Mouse (Mus musculus): ENCODE results near the gene Jade2. TPM values are rescaled to one million over a fixed set of nuclear protein-coding genes. Genes with fewer than 3 reads are reported as not detected.

The Jade2 gene
- polyA plus RNA-seq, 1 experiment, result 3.6 TPM

DNA sequence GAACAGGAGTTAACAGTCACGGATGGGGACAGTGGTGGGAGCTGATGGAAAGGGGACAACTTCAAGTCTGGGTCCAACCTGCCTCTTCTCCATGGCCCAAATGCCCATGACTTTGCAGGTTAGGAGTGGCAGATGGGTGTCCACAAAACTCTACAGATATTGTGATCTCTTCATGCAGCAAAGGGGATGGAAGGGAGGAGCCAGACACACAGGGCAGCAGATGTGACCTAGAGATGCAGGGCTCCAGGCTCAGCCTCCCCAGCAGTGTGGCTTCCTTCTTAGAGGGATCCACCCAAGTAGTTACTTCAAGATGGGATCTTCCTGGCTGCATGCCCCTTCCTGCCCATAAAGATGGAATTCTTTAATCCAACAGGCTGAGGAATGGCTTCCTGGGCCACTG lies 9.6 kb downstream of the Jade2 start:
- Histone ChIP-seq H3K27me3 (replicated peaks) (peaks cover 6% of the 10 kb centered on the region), H3K9me3 (no peaks in the 10 kb centered on the region), H3K4me3 (replicated peaks) (no peak overlapping the region), H3K4me1 (peaks cover 28% of the 10 kb centered on the region), H3K36me3 (replicated peaks; ENCODE audit: low read length) (peaks cover 59% of the 10 kb centered on the region)
- no peak for TF ChIP-seq GATA1 (IDR thresholded peaks at IDR 0.05; ENCODE audit: borderline replicate concordance, low read length)
- no peak for TF ChIP-seq FLI1 (IDR thresholded peaks at IDR 0.05; ENCODE audit: low read length)

DNA sequence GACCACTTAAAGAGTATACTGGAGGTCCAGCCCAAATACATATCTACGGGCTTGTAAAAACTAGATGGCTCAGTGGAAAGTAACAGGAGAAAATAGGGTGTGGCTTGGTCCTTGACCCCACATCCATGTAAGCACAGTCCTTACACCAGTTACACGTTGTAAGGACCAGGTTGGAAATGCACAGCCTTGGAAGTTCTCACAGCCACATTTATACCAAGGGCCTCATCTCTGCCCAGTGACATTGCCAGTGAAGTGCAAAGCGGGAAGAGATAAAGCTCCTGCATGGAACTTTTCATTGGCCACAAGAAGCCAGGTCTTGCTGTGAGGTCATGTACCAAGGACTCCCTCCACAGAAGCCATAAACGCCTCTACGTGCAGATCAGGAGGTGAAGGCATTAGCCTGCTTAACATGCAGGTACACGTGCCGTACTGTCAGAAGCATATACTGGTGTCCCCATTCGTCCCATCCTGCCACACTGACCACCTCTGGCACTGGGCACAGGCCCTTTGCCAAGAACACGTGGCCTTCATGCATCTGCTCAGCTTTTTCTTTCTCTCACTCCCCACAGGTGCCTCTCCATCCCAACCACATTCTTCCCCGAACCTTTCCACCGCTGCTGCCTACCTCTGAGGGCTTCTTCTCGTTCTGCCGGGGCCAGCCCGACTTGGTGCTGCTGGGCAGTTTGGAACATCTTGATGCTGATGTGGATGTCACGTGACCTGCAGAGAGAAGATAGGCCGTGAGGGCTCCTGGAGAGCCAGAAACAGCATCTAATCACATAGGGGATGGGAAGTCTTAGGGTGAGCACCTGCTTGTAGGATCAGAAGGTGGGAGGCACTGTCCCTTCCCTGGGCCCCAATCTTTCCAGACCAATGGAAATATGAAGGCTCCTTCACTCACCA lies 11.2 kb downstream of the Jade2 start:
- TF ChIP-seq FLI1 (IDR thresholded peaks at IDR 0.05; ENCODE audit: low read length) (no peak), GATA1 (IDR thresholded peaks at IDR 0.05; ENCODE audit: borderline replicate concordance, low read length) (no peak)
- Histone ChIP-seq H3K4me1 (peaks cover 32% of the 10 kb centered on the region), H3K4me3 (replicated peaks) (no peak overlapping the region), H3K27me3 (replicated peaks) (peaks cover 2% of the 10 kb centered on the region), H3K36me3 (replicated peaks; ENCODE audit: low read length) (peaks cover 72% of the 10 kb centered on the region), H3K9me3 (no peaks in the 10 kb centered on the region)

DNA sequence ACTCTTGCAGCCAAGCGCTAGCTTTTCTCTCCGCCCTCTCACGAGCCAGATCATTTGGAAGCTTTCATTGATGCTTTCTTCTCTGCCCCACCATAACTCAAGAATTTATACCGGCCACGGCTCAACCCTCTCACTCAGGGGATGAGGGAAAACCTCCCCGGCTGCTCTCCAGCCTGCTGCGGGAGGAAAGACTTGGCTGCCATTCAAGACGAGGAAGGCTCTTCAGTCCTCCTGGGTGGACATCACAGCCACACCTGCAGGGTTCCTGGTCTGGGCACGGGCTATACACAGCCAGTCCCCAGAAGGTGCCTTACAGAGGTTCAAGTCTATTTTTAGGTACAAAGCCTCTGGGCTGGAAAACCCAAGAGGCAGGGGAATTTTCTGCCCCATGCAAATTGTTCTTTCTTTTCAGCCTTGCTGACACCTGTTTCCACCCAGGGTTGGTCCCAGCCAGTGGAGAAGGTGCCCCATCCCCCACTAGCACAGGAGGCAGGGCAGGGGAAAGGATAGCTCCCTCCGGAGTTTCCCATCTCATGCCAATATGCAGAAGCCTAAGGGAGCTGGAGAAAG lies 12.8 kb downstream of the Jade2 start:
- no peak for TF ChIP-seq FLI1 (IDR thresholded peaks at IDR 0.05; ENCODE audit: low read length)
- TF ChIP-seq GATA1 (IDR thresholded peaks at IDR 0.05; ENCODE audit: borderline replicate concordance, low read length), result no peak
- no peak overlapping the region for H3K4me3 ChIP-seq (replicated peaks)
- no peaks in the 10 kb centered on the region for H3K9me3 ChIP-seq
- H3K4me1 ChIP-seq, result peaks cover 42% of the 10 kb centered on the region
- peaks cover 80% of the 10 kb centered on the region for H3K36me3 ChIP-seq (replicated peaks; ENCODE audit: low read length)
- no peaks in the 10 kb centered on the region for H3K27me3 ChIP-seq (replicated peaks)

DNA sequence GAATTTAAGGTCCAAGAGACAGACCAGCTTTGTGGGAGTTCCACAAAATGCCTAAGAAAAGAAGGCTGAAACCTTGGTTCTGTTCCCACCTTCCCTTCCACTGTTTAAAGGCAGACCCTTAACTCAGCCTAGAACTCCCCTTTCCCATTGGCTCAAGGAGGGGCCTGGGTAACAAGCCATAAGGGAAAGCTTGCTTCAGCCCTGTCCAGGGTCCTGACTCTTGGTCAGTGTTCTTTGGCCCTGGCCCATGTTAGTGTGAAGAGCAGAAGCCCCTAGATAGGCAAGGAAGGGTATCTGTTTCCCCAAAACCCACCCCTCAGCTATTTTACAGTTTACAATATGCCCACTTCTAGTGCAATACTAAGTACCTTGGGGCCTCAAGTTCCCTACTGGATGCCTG lies 13.6 kb downstream of the Jade2 start:
- H3K4me1 ChIP-seq, result peaks cover 35% of the 10 kb centered on the region
- H3K4me3 ChIP-seq (replicated peaks), result no peak overlapping the region
- peaks cover 79% of the 10 kb centered on the region for H3K36me3 ChIP-seq (replicated peaks; ENCODE audit: low read length)
- TF ChIP-seq FLI1 (IDR thresholded peaks at IDR 0.05; ENCODE audit: low read length), result no peak
- no peak for TF ChIP-seq GATA1 (IDR thresholded peaks at IDR 0.05; ENCODE audit: borderline replicate concordance, low read length)
- H3K9me3 ChIP-seq, result no peaks in the 10 kb centered on the region
- peaks cover 2% of the 10 kb centered on the region for H3K27me3 ChIP-seq (replicated peaks)

DNA sequence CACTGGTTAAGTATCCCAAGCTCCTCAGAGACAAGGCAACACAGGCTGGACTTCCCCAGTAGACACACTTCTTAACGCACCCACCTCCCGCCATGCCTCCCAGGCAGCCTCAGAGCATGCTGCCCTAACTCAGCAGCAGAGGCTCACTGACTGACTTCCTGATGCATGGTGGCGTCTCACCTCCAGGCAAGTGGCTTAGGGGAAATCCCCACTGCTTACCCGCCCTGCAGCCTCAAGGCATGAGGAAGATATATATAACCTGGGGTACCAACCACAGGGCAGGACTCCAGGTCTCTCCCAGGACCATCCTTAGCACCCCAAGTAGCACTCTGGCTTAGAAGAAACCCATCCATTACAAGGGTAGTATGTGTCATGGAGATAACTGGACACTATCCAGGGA lies 14.3 kb downstream of the Jade2 start:
- H3K27me3 ChIP-seq (replicated peaks), result peaks cover 2% of the 10 kb centered on the region
- peaks cover 31% of the 10 kb centered on the region for H3K4me1 ChIP-seq
- TF ChIP-seq GATA1 (IDR thresholded peaks at IDR 0.05; ENCODE audit: borderline replicate concordance, low read length) (no peak), FLI1 (IDR thresholded peaks at IDR 0.05; ENCODE audit: low read length) (no peak)
- no peaks in the 10 kb centered on the region for H3K9me3 ChIP-seq
- H3K36me3 ChIP-seq (replicated peaks; ENCODE audit: low read length), result peaks cover 83% of the 10 kb centered on the region
- H3K4me3 ChIP-seq (replicated peaks), result no peak overlapping the region

DNA sequence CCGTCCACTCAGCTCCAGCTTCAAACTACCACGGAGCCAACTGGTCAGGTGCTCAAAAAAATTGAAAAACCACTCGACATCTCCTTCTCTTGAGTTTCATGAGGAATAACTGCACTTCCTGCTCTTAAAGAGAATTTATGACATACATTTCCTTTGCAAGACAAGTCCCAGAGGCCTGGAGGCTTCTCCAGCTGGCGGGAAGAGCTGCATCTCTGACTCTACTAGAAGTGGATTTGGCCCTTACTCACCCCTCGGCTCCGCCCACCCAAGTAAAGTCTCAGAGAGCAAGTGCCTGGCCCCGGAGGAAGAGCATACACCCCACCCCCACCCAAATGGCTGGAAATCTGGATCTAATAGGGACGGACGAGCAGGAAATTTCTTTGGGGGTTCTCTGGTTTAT lies 16.3 kb downstream of the Jade2 start:
- Histone ChIP-seq H3K27me3 (replicated peaks) (peaks cover 2% of the 10 kb centered on the region), H3K4me3 (replicated peaks) (no peak overlapping the region), H3K36me3 (replicated peaks; ENCODE audit: low read length) (peaks cover 75% of the 10 kb centered on the region), H3K4me1 (peaks cover 32% of the 10 kb centered on the region), H3K9me3 (no peaks in the 10 kb centered on the region)
- TF ChIP-seq GATA1 (IDR thresholded peaks at IDR 0.05; ENCODE audit: borderline replicate concordance, low read length) (no peak), FLI1 (IDR thresholded peaks at IDR 0.05; ENCODE audit: low read length) (no peak)

DNA sequence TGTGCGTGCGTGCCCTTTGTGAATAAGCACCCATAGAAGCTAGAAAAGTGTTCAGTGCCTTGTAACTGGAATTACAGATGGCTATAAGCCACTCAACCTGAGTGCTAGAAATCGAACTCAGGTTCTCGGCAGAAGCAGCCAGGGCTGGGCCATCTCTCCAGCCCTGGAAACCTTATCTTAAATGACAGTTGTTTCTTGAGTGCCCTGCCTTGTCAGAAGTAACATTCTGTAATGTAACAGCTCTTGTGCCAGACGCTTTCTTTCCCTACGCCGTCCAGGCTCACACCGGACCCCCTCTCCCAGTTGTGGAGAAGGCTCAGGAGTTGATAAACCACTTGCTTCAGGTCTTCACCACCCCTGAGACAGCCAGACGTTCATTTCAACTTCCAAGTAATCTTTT lies 16.8 kb downstream of the Jade2 start:
- Histone ChIP-seq H3K27me3 (replicated peaks) (peaks cover 2% of the 10 kb centered on the region), H3K36me3 (replicated peaks; ENCODE audit: low read length) (peaks cover 72% of the 10 kb centered on the region), H3K4me1 (peaks cover 35% of the 10 kb centered on the region), H3K9me3 (no peaks in the 10 kb centered on the region), H3K4me3 (replicated peaks) (no peak overlapping the region)
- no peak for TF ChIP-seq FLI1 (IDR thresholded peaks at IDR 0.05; ENCODE audit: low read length)
- no peak for TF ChIP-seq GATA1 (IDR thresholded peaks at IDR 0.05; ENCODE audit: borderline replicate concordance, low read length)

DNA sequence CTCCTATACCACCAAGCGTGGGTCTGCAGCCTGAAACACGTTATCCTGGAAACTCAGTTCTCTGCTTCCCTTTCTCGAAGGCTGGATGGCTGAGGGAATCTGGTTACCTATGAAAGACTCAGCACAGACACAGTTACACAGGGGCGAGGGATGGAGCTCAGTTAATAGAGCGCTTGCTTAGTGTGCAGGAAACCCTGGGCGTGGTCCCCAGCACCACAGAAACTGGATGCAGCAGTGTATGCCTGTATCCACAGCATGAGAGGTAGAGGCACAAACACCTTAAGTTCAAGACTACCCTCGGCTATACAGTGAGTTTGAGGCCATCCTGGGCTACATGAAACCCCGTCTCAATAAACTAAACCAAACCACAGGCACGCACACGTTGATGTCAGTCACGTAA lies 17.5 kb downstream of the Jade2 start:
- H3K36me3 ChIP-seq (replicated peaks; ENCODE audit: low read length), result peaks cover 74% of the 10 kb centered on the region
- TF ChIP-seq GATA1 (IDR thresholded peaks at IDR 0.05; ENCODE audit: borderline replicate concordance, low read length) (no peak), FLI1 (IDR thresholded peaks at IDR 0.05; ENCODE audit: low read length) (no peak)

DNA sequence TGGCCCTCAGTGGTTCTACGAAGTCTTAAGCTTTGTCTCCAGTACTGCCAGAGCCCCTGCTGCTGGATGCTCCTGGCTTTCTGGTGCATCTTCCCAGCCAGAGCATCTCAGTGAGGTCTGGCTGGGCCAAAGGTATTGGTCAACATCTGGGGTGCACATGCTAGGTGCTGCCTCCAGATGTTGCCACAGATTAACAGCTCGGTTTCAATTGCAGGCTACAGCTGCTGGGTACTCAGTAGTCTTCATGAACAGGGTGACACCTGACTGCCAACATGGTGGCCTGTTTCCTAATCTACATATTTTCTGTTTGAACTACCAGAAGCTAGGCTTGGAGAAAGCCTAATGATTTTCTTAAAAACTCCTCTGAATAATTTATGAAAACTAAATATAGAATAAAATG lies 18.3 kb downstream of the Jade2 start:
- Histone ChIP-seq H3K9me3 (no peaks in the 10 kb centered on the region), H3K4me3 (replicated peaks) (no peak overlapping the region), H3K4me1 (peaks cover 45% of the 10 kb centered on the region), H3K27me3 (replicated peaks) (peaks cover 2% of the 10 kb centered on the region), H3K36me3 (replicated peaks; ENCODE audit: low read length) (peaks cover 74% of the 10 kb centered on the region)
- TF ChIP-seq GATA1 (IDR thresholded peaks at IDR 0.05; ENCODE audit: borderline replicate concordance, low read length) (no peak), FLI1 (IDR thresholded peaks at IDR 0.05; ENCODE audit: low read length) (no peak)

More for the DNA sequence above, 17.5 kb downstream of the Jade2 start:
- Histone ChIP-seq H3K27me3 (replicated peaks) (peaks cover 2% of the 10 kb centered on the region), H3K4me1 (peaks cover 39% of the 10 kb centered on the region), H3K4me3 (replicated peaks) (no peak overlapping the region), H3K9me3 (no peaks in the 10 kb centered on the region)

Data from megakaryocyte, embryonic 14.5 days (primary cell).